Mouse (Mus musculus) E14TG2a.4 (cell line): ENCODE results near the gene Nxpe4.

Source experiments
- CTCF ChIP-seq: conservative IDR thresholded peaks from 2 replicates; pipeline ENCODE4 v1.5.1; 2014; ENCODE audit warnings: low read length
- POU5F1 ChIP-seq: IDR thresholded peaks from 2 replicates; pipeline ENCODE4 v1.6.1; 2014; ENCODE audit warnings: low read length, borderline replicate concordance

- no peak for TF ChIP-seq CTCF
- TF ChIP-seq POU5F1: no peak
Observed at GRCm38 (mm10) chr9:48267960-48268359, 106.1 kb downstream of the Nxpe4 start.
